Mouse (Mus musculus): ENCODE measurements at regions not wholly inside any gene's neighbourhood (a gene's known extent, or its start where the extent isn't known, plus 50 kb on each side); places are given as distances from the start of the nearest gene placed in this dataset.

- no peak overlapping the region for H3K4me3 ChIP-seq (ENCODE audit: low read depth, low read length)
- WGBS: 90% methylated on average over 2 of the region's 2 CpGs
- TF ChIP-seq CTCF (IDR thresholded peaks at IDR 0.05; ENCODE audit: low read depth): no peak
- no peak overlapping the region for H3K4me2 ChIP-seq
- no peaks in the 10 kb centered on the region for H3K9me3 ChIP-seq (ENCODE audit: low read depth, low read length)
- H3K27me3 ChIP-seq (ENCODE audit: insufficient read depth, low read length): no peaks in the 10 kb centered on the region
- ATAC-seq (ENCODE audit: insufficient read depth): no peak
- H3K36me3 ChIP-seq (ENCODE audit: insufficient read depth): no peaks in the 10 kb centered on the region
- DNase-seq: no peak
- H3K27ac ChIP-seq (ENCODE audit: low read depth): no peak overlapping the region
- H3K4me1 ChIP-seq (ENCODE audit: insufficient read depth): peaks cover 17% of the 10 kb centered on the region; the same call in 1 of the 2 replicates
- H3K9ac ChIP-seq: no peak overlapping the region
Observed at GRCm38 (mm10) chr3:37914136-37914535, 189.8 kb upstream of the Gm5148 start.

- no peak for TF ChIP-seq CTCF (IDR thresholded peaks at IDR 0.05; ENCODE audit: low read depth)
- H3K36me3 ChIP-seq (ENCODE audit: insufficient read depth): no peaks in the 10 kb centered on the region
- 92% methylated on average over 4 of the region's 4 CpGs for WGBS
- H3K27me3 ChIP-seq (ENCODE audit: insufficient read depth, low read length): no peaks in the 10 kb centered on the region
- no peak overlapping the region for H3K4me3 ChIP-seq (ENCODE audit: low read depth, low read length)
- peaks cover 15% of the 10 kb centered on the region for H3K4me1 ChIP-seq (ENCODE audit: insufficient read depth)
- no peaks in the 10 kb centered on the region for H3K9me3 ChIP-seq (ENCODE audit: low read depth, low read length)
- ATAC-seq (ENCODE audit: insufficient read depth): no peak
- no peak overlapping the region for H3K9ac ChIP-seq
- H3K4me2 ChIP-seq: no peak overlapping the region
- no peak for DNase-seq
- no peak overlapping the region for H3K27ac ChIP-seq (ENCODE audit: low read depth)
Observed at GRCm38 (mm10) chr3:37909821-37910220, 185.5 kb upstream of the Gm5148 start.

GRCm38 (mm10) chr3:37909008-37909407 is 184.7 kb upstream of the Gm5148 start:
- Histone ChIP-seq H3K4me1 (ENCODE audit: insufficient read depth) (peaks cover 15% of the 10 kb centered on the region), H3K36me3 (ENCODE audit: insufficient read depth) (no peaks in the 10 kb centered on the region), H3K9me3 (ENCODE audit: low read depth, low read length) (no peaks in the 10 kb centered on the region), H3K4me2 (no peak overlapping the region), H3K9ac (no peak overlapping the region), H3K27me3 (ENCODE audit: insufficient read depth, low read length) (no peaks in the 10 kb centered on the region), H3K27ac (ENCODE audit: low read depth) (no peak overlapping the region), H3K4me3 (ENCODE audit: low read depth, low read length) (no peak overlapping the region)
- no peak for ATAC-seq (ENCODE audit: insufficient read depth)
- WGBS: 73% methylated on average over 2 of the region's 2 CpGs
- no peak for TF ChIP-seq CTCF (IDR thresholded peaks at IDR 0.05; ENCODE audit: low read depth)
- DNase-seq: no peak

- ATAC-seq (ENCODE audit: insufficient read depth): no peak
- TF ChIP-seq CTCF (IDR thresholded peaks at IDR 0.05; ENCODE audit: low read depth): no peak
- Histone ChIP-seq H3K27ac (ENCODE audit: low read depth) (no peak overlapping the region), H3K27me3 (ENCODE audit: insufficient read depth, low read length) (no peaks in the 10 kb centered on the region), H3K9ac (no peak overlapping the region), H3K9me3 (ENCODE audit: low read depth, low read length) (no peaks in the 10 kb centered on the region), H3K36me3 (ENCODE audit: insufficient read depth) (no peaks in the 10 kb centered on the region), H3K4me1 (ENCODE audit: insufficient read depth) (peaks cover 15% of the 10 kb centered on the region), H3K4me2 (no peak overlapping the region), H3K4me3 (ENCODE audit: low read depth, low read length) (no peak overlapping the region)
- DNase-seq: no peak
- whole genome bisulfite sequencing: 64% methylated on average over 6 of the region's 6 CpGs
Observed at GRCm38 (mm10) chr3:37908456-37908855, 184.2 kb upstream of the Gm5148 start.

- TF ChIP-seq CTCF (IDR thresholded peaks at IDR 0.05; ENCODE audit: low read depth): no peak
- H3K9ac ChIP-seq: no peak overlapping the region
- peak; percentile 86 for DNase-seq
- H3K27me3 ChIP-seq (ENCODE audit: insufficient read depth, low read length): no peaks in the 10 kb centered on the region
- WGBS: 5% methylated on average over 14 of the region's 14 CpGs
- no peaks in the 10 kb centered on the region for H3K36me3 ChIP-seq (ENCODE audit: insufficient read depth)
- peak; percentile 87 for ATAC-seq (ENCODE audit: insufficient read depth)
- H3K4me3 ChIP-seq (ENCODE audit: low read depth, low read length): no peak overlapping the region
- H3K4me1 ChIP-seq (ENCODE audit: insufficient read depth): peaks cover 15% of the 10 kb centered on the region
- peak overlapping the region; percentile 58; the same call in 1 of the 2 replicates for H3K27ac ChIP-seq (ENCODE audit: low read depth)
- peak overlapping the region; percentile 34; the same call in 1 of the 2 replicates for H3K4me2 ChIP-seq
- H3K9me3 ChIP-seq (ENCODE audit: low read depth, low read length): no peaks in the 10 kb centered on the region
Observed at GRCm38 (mm10) chr3:37907432-37908088, 183.3 kb upstream of the Gm5148 start.

- Histone ChIP-seq H3K4me3 (ENCODE audit: low read depth, low read length) (no peak overlapping the region), H3K27me3 (ENCODE audit: insufficient read depth, low read length) (no peaks in the 10 kb centered on the region), H3K9me3 (ENCODE audit: low read depth, low read length) (no peaks in the 10 kb centered on the region), H3K27ac (ENCODE audit: low read depth) (peak overlapping the region; percentile 58), H3K4me2 (peak overlapping the region; percentile 34), H3K4me1 (ENCODE audit: insufficient read depth) (peaks cover 15% of the 10 kb centered on the region), H3K9ac (no peak overlapping the region), H3K36me3 (ENCODE audit: insufficient read depth) (no peaks in the 10 kb centered on the region)
- peak; percentile 71 for ATAC-seq (ENCODE audit: insufficient read depth)
- WGBS: 11% methylated on average over 5 of the region's 5 CpGs
- DNase-seq: peak; percentile 59
- no peak for TF ChIP-seq CTCF (IDR thresholded peaks at IDR 0.05; ENCODE audit: low read depth)
Observed at GRCm38 (mm10) chr3:37906806-37907251, 182.5 kb upstream of the Gm5148 start.

GRCm38 (mm10) chr3:37904188-37904587 is 179.9 kb upstream of the Gm5148 start:
- Histone ChIP-seq H3K4me2 (no peak overlapping the region), H3K27ac (ENCODE audit: low read depth) (no peak overlapping the region), H3K4me1 (ENCODE audit: insufficient read depth) (peaks cover 15% of the 10 kb centered on the region), H3K36me3 (ENCODE audit: insufficient read depth) (no peaks in the 10 kb centered on the region), H3K27me3 (ENCODE audit: insufficient read depth, low read length) (no peaks in the 10 kb centered on the region), H3K4me3 (ENCODE audit: low read depth, low read length) (no peak overlapping the region), H3K9ac (no peak overlapping the region), H3K9me3 (ENCODE audit: low read depth, low read length) (no peaks in the 10 kb centered on the region)
- no peak for TF ChIP-seq CTCF (IDR thresholded peaks at IDR 0.05; ENCODE audit: low read depth)
- 50% methylated on average over 3 of the region's 3 CpGs for WGBS
- ATAC-seq (ENCODE audit: insufficient read depth) (no peak), DNase-seq (no peak)
